Mouse (Mus musculus) heart, adult 8-10 months (tissue): ENCODE data around the gene S1pr2. TPM values are rescaled to one million over a fixed set of nuclear protein-coding genes. Genes with fewer than 3 reads are reported as not detected.
"Not testable (repeated sequence)": the region's sequence is repeated elsewhere in the genome, so short reads cannot be mapped to it uniquely, and the experiment has no call there.

ENCODE experiments used
- DNase-seq: peaks from one replicate; pipeline ENCODE4 v3.0.0; 2022; ENCODE audit warnings: low spot score
- total RNA-seq, 4 experiments: library from RNA; stranded (reverse); gene quantifications; 2 replicates each; pipeline ENCODE4 v1.2.4; 2022

S1pr2 gene
- 1 to 10 TPM; 1.8 to 6.8 (median 4.6) TPM for total RNA-seq

DNA sequence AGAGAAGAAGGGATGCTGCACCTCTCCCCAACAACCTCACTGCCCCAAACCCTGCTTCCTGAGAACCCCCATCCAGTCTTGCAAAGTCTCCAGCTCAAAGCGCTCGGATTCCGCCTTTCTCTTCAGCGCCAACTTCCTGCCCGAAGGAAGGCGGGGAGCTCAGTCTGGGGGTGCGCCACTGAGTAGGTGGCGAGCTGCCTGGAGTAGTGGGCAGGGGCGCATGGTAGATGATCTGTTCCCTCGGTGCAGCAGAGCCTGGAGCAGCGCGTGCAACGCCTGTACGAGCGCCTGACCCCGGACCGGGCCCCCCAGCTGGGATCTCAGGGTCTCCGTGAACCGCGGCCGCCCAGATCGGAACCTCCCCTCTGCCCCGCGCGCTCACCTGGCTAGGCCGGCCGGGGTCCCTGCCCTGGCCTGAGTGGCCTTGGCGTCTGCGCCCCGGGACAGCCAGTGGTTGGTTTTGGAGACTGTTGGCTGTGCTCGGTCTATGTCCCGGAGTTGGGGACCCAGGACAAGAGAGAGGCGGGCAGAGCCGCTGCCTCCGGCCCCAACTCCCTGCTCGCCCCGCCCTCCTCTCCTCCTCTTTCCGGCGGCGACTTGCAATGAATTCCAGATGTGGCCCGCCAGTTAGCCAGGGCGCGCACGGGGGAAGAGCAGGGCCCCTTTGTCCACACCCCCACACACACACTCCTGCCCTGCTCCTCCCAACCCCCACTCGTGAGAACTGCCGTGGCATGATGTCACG is at the start of gene S1pr2:
Gene S1pr2, minus strand, starts transcription at position 566 of the 745 bp plus-strand sequence.
- peak; percentile 88 for DNase-seq

DNA sequence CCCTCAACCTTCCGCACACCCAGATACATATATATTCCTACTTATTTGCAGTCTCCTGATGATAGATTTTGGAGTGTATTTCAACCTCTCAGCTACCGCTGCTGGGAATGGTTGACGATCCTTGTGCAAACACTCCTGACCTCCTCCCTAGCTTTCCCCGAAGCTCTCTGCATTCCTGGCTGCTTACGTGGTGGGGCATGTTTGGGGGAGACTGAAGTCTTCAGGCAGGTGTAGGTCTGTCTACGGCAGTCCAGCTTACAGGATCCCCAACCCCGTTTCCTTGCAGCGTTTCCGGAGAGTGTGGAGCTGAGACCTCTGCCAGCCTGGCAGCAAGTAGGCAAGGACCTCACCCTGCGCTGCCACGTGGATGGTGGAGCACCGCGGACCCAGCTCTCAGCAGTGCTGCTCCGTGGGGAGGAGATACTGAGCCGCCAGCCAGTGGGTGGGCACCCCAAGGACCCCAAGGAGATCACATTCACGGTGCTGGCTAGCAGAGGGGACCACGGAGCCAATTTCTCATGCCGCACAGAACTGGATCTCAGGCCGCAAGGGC is 48.8 kb upstream of the S1pr2 start:
- DNase-seq, result no peak

DNA sequence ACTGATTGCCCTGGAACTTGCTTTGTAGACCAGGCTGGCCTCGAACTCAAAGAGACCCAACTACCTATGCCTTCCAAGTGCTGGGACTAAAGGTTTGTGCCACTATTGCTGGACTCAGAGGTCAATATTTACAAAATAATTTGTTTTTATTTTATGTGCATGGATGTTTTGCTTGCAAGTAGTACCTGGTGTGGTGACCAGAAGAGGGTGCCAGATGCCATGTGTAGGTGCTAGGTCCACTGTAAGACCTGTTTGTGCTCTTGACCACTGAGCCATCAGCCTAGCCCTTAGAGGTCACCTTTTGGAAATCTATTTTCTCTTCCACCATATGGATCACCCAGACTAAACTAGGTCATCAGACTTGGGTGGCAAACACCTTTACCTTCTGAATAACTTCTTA is 46.1 kb upstream of the S1pr2 start:
- no peak for DNase-seq

DNA sequence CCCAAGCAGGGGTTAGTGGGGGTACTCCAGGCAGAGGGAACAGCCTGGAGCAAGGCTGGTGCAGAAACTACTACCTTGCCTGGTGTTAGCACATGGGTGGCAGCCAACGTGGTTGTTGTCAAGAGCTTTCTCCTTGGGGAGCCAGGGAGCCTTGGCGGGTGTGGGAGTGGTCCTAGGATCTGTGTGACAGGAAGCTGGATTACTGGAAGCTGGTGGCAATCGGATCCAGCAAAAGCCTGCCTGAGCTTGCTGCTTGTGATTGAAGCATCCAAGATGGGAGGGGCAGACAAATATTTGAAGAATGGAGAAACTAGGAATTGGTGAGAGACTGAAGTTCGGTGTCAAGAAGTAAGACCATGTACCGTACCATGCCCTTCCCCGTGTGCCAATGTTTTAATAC is 45.7 kb upstream of the S1pr2 start:
- DNase-seq, result no peak

DNA sequence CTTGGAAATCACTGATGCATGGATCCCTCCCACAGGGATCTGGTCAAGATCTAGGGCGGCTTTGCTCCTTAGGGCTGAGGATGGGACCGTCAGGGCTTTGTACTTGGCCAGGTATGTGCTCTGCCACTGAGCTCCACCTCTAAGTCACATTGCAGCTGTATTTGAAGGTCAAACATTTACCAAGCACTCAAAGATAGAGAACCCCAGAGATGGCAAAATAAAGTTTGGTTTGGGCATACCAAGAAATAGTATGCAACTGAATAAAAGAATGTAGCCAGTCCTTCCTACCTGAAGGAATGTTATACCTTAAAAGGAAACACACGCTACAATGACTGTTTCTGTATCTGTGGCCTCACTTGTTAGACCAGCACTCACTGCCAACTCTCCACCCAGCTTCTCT is 44.8 kb upstream of the S1pr2 start:
- no peak for DNase-seq

DNA sequence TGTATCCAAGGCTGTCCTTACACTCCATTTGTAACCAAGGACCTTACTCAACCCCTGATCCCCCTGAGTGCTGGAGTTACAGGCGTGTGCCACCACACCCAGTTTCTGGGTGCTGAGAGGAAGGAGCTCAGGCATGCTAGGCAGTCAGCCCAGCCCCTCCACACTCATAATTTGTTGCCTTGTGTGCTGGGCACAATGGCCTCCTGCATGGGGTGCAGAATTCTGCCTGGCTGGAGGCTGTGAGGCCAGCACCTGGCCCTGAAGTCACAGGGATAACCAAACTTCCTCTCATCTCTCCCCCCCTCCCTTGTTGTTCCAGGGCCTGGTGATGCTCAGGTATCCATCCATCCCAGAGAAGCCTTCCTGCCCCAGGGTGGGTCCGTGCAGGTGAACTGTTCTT is 42.0 kb upstream of the S1pr2 start:
- DNase-seq, result no peak

DNA sequence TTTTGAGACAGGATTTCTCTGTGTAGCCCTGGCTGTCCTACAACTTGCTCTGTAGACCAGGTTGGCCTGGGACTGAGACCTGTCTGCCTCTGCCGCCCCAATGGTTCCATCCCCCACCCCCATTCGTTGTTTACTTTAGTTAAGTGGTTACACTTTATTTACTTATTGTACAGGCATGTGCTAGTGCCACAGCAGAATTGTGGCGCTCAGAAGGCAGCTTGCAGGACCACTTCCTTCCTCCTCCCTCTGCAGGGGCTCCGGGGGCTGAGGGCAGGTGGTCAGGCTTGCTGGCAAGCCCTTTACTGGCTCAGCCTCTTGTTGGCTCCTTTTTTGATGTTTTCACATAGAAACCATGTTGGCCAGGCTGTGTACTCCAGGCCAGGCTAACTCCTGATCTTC is 40.6 kb upstream of the S1pr2 start:
- no peak for DNase-seq

DNA sequence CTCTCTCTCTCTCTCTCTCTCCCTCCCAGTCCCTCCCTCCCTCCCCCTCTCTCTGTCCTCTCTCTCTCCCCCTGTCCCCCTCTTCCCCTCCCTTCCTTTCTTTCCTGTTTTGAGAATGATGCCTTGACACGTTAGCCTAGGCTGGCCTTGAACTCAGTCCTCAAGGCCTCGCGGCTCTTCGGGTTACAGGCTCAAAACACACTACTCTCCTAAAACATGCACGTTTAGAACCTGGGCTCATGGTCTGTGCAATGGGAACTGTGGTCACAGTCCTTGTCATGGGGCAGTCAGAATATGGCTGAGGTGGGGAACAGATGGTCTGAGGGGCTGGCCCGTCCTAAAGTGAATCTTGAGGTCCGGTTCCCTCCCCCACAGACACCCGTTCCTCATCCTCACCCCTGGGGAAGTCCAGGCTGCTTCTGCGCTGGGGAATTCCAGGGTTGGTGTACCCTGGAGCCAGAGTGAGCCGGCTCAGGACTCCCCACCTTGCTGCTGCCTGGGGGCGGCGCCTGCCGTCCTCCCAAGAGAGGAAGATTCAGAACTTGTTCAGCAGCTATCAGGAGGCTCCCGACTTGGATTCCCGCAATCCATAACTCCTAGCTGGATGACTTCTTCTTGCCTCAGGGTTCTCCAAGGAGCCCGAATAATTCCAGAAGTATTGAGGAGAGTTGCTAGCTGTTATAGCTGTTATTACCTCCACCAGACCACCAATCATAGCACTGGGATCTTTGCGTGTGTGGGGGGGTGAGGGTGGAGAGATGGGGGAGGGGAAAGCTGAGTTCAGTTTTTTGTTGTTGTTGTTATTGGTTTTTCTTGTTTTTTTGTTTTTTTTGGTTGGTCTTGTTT is 40.0 kb upstream of the S1pr2 start:
- no peak for DNase-seq

DNA sequence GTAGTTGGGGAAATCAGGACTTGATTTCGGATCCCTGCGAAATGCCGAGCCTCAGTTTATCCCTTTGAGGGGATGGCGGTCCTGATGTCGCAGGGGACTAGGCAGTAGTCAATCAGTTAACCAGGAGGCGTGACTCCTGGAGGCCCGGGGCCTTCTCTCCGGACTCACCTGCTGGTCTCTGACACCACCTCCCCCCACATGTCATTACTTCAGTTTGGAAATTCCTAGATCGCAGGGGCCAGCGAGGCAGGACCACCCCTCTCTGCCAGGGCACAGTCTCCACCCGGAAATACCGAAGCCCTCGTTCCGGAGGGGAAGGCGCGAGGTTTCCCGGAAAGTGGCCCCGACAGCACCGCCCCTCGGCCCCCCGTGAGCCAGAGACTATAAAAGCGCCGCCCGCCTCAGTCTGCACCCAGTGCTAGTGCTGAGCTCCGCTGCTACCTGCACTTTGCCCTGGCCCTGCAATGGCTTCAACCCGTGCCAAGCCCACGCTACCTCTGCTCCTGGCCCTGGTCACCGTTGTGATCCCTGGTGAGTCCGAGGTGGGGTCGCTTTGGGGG is 39.1 kb upstream of the S1pr2 start, which contains the start of gene Icam1:
Gene Icam1, plus strand, starts transcription at position 415 of the 560 bp plus-strand sequence.
- peak; percentile 77 for DNase-seq

DNA sequence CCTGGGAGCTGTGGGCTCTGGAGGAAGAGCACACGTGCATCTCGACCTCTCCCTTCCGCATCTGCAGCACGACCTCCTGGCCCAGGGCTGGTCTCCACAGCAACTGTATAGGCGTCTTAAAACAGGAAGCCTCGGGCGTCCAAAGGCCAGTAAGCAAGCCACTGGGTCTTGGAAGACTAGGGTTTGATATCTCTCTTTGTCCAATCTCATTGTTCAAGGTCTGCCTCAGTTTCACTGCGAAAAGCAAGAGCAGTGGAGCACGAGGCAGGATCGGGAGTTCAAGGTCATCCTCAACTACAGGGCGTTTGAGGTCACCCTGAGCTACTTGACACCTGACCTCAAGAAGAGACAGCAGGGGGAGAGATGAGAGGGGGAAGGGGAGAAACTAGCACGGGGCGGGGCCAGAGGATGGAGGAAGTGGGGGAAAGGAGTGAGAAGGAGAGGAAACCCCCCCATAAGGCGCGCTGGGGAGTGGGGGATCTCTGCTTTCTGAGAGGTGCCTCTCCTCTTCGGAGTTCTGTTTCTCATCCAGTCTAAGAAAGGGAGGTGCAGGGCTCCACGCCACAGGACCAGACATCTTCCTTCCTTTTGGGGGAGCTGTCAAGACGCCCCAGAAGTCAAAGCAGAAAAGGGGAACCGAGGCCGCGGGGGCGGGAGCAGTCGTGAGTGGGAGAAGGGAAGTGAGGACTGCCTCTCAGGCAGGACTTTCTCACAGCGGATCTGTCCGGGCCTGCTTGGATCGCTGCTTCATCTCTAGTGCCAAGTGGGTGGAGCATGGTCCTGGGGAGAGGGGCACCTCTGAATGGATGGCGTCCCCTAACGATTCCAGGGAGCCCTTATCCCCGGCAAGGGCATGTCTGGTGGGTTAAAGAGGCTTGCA is 38.4 kb upstream of the S1pr2 start:
- peak; percentile 75 for DNase-seq

DNA sequence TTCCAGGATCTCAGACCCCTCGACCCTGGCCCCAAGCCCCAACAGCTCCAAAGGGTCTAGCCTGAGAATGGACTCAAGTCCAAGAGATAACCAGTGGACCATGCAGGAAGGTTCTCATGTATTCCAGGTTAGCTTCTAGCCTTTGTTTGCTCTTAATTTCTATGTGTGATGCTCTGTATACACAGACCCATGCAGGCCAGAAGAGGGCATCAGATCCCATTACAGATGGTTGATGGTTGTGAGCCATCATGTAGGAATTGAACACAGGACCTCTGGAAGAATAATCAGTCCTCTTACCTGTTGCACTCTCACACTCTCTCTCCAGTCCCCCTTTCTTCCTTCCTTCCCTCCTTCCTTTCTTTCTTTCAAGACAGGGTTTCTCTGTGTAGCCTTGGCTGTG is 35.8 kb upstream of the S1pr2 start:
- no peak for DNase-seq

DNA sequence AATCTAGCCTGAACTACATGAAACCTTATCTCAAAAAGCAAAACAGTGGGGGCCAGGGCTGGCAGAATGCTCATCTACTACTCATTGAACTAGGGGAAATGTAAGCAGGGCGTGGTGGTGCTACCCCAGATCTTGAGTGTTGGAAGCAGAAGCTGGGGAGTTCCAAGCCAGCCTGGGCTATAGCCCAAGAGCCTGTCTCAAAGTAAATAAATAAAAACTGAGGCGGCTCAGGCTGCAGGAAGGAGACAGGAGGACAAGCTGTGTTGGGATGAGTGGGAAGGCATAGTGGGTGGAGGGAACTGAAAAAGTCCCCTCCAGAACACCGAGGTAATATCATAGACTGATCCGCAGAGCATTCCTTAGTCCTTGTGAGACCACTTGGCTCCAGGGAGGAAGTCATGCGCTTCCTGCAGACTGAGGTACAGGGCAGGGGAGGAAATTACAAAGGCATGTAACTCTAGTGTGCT is 35.3 kb upstream of the S1pr2 start:
- peak; percentile 48 for DNase-seq

DNA sequence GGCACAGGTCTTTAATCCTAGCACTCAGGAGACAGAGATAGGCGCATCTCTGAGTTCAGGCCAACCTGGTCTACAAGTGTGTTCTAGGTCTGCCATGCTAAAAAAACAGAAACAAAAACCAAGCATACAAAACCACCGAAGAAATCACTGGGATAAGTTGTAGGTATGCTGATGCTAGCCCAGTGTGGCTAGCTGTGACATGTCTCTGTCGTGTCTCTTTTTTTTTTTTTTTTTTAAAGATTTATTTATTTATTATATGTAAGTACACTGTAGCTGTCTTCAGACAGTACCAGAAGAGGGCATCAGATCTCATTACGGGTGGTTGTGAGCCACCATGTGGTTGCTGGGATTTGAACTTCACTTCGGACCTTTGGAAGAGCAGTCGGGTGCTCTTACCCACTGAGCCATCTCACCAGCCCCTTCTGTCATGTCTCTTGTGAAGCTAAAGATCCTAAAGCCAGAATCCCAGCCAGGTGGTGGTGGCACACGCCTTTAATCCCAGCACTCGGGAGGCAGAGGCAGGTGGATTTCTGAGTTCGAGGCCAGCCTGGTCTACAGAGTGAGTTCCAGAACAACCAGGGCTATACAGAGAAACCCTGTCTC is 34.5 kb upstream of the S1pr2 start:
- not testable (repeated sequence) for DNase-seq

DNA sequence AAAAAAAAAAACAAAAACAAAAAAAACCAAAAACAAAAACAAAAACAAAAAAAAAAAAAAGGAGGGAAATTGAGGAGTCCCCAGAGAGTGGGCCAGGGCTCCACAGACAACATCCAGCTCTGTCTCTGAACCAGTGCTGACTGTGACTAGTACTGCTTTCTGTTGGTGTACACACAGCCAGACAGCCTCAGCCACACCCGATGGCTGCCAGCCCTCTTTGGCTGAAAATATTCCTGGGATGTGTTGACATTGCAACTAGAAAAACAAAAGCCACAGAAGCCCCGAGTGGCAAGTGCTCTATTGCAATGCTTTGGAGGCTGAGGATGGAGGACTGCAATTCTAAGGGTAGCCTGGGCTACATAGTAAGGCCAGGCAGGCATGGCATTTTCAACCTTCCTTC is 33.8 kb upstream of the S1pr2 start:
- no peak for DNase-seq

DNA sequence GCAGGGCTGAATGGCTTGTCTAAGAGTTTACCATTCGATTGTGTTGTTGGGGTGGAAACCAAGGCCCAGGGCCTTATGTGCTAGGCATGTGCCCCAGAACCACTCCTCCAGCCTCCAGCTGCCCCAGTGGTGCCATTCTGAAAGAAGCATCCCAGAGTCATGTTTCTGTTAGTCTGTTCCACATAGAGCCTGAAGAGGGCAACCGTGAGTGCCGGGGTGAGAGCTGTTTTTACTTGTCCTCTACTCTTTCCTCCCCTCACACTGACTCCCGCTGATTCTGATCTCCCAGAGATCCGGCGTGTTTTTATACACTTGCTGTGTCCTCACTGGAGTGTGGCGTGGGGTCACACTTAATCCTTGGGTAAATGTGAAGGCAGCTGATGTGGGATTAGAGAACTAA is 31.4 kb upstream of the S1pr2 start:
- no peak for DNase-seq

DNA sequence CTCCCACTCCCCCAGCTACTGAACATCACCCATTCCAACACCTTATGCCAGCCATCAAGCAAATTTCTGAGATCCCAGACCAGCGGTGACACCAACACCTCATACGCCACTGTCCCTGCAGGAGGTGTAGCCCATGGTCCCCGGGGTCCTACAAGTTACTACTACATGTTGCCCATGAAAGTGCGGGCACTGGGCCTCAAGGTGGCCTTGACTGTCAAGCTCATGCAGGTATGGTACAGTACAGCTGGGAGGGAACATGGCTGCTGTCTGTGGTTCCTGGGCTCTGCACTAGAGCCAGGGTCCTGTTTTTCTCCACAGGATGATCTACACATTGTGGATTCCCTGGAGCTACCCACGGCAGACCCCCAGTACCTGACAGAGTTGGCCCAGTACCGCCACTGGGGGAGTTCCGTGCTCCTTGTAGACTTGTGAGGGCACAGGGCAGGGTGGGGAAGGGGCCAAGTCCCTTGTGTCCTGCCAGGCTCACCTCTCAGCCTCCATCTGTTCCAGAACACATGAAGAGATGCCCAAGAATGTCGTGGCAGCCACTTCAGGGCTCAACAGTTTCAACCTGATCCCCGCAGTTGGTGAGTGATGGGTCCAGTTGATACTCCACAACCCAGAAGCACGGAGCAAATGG is 30.9 kb upstream of the S1pr2 start:
- no peak for DNase-seq

DNA sequence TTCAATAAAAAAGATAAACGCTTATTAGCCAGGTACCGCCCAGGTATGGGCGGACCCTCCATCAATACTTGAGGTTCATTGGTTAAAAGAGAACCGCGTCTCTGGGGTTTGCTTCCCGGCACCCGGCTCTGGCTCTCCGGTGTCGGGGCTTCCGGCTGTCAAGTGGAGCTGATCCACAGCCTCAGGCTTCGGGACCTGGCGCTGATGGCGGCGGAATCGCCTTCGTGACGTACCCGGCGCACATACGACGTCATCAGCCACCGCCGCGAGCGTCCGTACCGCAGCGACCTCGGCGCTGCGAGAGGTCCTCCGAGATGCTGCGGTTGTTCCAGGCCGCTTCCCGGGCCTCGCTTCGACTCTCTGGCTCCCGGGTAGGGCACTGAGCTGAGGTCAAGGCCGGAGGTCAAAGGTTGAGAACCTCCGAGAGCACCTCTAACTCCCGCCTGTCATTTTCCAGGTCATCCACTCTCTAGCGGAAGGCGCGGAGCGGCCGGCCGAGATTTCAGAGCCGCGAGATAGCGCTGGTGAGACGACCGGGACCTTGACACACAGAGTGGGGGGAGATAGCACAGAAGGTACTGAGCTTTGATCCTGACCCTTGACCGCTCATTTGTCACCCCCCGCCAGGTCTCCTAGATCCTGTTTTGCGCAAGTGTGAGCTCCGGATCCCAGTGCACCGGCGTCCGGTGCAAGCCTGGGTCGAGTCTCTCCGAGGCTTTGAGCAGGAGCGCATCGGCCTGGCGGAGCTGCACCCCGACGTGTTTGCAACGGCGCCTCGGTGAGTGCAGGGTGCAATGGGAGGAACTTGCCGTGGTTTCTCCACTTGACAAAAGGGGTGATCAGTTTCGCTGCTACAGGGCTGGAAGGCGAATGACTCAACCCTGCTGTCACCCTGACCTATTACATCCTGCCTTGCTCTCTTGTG is 26.3 kb upstream of the S1pr2 start, which contains the start of gene Mrpl4:
Gene Mrpl4, plus strand, starts transcription at position 112 of the 925 bp plus-strand sequence.
- DNase-seq, result peak; percentile 79

DNA sequence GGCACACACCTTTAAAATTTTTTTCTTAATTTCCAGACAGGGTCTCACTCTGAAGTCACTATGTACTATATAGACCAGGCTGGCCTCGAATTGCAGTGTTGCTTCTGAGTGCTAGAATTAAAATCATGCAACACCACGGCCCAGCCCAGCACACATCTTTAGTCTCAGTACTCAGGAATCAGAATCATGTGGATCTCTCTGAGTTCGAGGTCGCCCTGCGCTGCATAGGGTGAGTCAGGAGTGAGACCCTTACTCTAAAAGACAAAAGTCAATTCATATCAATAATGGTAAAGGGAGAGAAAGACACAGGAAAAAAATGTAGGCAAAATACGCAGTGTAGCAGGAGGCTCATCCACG is 25.7 kb upstream of the S1pr2 start:
- no peak for DNase-seq

DNA sequence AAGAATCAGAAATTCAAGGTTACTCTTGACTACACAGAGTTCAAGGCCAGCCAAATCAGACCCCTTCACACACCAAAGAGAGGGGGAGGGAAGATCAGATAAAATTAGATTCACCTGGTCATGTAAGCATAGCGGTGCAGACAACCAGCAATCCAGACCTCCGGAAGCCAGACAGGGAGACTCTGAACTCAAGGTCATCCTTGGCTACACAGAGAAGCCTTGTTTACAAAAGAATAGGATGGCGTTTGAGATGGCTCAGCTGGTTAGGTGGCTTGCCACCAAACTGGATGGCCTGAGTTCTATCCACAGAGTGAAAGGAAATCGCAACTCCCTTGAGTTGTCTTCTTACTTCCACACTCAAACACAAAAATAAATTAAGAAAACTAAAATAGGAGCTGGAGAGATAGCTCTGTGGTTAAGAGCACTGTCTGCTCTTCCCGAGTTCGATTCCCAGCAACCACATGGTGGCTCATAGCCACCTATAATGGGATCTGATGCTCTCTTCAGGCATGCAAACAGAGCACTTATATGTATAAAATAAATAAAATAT is 25.1 kb upstream of the S1pr2 start:
- DNase-seq, result no peak
